In the genomic region with DNA sequence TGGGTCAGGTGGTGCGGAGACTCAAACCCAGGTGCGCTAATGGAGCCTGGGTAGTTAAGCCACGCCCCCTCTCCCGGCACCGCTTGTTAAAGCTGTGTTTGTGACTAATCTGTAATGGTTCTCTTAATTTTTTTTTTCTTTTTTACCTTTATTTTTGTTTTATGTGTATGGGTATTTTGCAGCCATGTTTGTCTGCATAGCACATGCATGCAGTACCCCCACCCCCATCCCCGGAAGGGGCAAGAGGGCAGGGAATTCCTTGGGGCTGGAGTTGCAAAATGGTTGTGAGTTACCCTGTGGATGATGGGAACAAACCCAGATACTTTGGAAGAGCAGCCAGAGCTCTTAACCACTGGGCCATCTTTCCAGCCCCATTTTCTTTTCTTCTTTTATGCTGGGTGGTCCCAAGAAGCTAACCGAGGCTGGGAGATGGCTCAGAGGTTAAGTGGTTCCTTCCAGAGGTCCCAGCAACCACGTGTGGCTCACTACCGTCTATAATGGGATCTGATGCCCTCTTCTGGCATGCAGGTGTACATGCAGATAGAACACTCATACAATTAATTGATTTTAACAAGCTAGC, we compare ENCODE assay signal across 8 mouse cellular contexts. TPM values are rescaled to one million over a fixed set of nuclear protein-coding genes. Genes with fewer than 3 reads are reported as not detected.
DNase-seq lines count a peak whose midpoint lies in the region; ATAC-seq and TF ChIP-seq lines count a peak whose summit lies in the region.

No protein-coding gene starts in this region.

- WGBS in heart, embryonic 12.5 days = 10% methylated on average over 9 of the region's 9 CpGs
- WGBS in bone marrow, adult 2 months = 11% methylated on average over 9 of the region's 9 CpGs
- WGBS in limb, embryonic 10.5 days = 9% methylated on average over 9 of the region's 9 CpGs

- no peaks in the 10 kb centered on the region for H3K9me3 ChIP-seq in heart, embryonic 12.5 days (replicated peaks)
- no peaks in the 10 kb centered on the region for H3K9me3 ChIP-seq in limb, embryonic 10.5 days (replicated peaks)

- H3K36me3 ChIP-seq in heart, embryonic 12.5 days = no peaks in the 10 kb centered on the region
- no peaks in the 10 kb centered on the region for H3K36me3 ChIP-seq in limb, embryonic 10.5 days

- no peak for ATAC-seq in heart, embryonic 12.5 days (ENCODE audit: insufficient number of reproducible peaks, low FRiP score)

- no peak overlapping the region for H3K9ac ChIP-seq in heart, embryonic 12.5 days

- TF ChIP-seq POLR2A in bone marrow, adult 2 months (IDR thresholded peaks at IDR 0.05; ENCODE audit: borderline replicate concordance, control insufficient read depth, low read depth, low read length) = no peak

- peaks cover 14% of the 10 kb centered on the region; the same call in 1 of the 2 replicates for H3K4me1 ChIP-seq in heart, embryonic 12.5 days (replicated peaks)
- no peaks in the 10 kb centered on the region for H3K4me1 ChIP-seq in bone marrow, adult 2 months (ENCODE audit: control insufficient read depth, insufficient read depth, low read length)
- peaks cover 17% of the 10 kb centered on the region; the same call in 1 of the 2 replicates for H3K4me1 ChIP-seq in limb, embryonic 10.5 days

- DNase-seq in heart, postnatal 36 days = no peak
- DNase-seq in 416B (ENCODE audit: low read depth) = peak; percentile 83
- DNase-seq in limb, embryonic 10.5 days (ENCODE audit: low spot score) = no peak
- no peak for DNase-seq in Muller cell, postnatal 12 days (ENCODE audit: inconsistent ontology term)
- no peak for DNase-seq in left cerebral cortex, adult 8-10 months (ENCODE audit: low spot score in 2 of 2)
- no peak for DNase-seq in ovary, adult 18-20 months (ENCODE audit: low spot score)

- H3K4me3 ChIP-seq in heart, embryonic 12.5 days = no peak overlapping the region
- no peak overlapping the region for H3K4me3 ChIP-seq in bone marrow, adult 2 months (replicated peaks; ENCODE audit: control insufficient read depth, low read depth, low read length)
- H3K4me3 ChIP-seq in limb, embryonic 10.5 days = peak overlapping the region; percentile 30

- intact Hi-C loops in heart, postnatal 36 days (cut with DNase I) = no loop called here

- TF ChIP-seq CTCF in bone marrow, adult 2 months (IDR thresholded peaks at IDR 0.05; ENCODE audit: control insufficient read depth, insufficient read depth, low read length) = peak; percentile 1; the same call in 1 of the 2 replicates

- H3K27me3 ChIP-seq in heart, embryonic 12.5 days (replicated peaks) = no peaks in the 10 kb centered on the region
- H3K27me3 ChIP-seq in limb, embryonic 10.5 days (ENCODE audit: low read depth, poor library complexity, severe bottlenecking) = peaks cover 6% of the 10 kb centered on the region; the same call in 1 of the 2 replicates

- no peak overlapping the region for H3K27ac ChIP-seq in heart, embryonic 12.5 days (ENCODE audit: poor library complexity, severe bottlenecking)
- H3K27ac ChIP-seq in bone marrow, adult 2 months (ENCODE audit: control insufficient read depth, insufficient read depth, low read depth, low read length, poor library complexity) = no peak overlapping the region
- H3K27ac ChIP-seq in limb, embryonic 10.5 days = no peak overlapping the region

- H3K4me2 ChIP-seq in heart, embryonic 12.5 days = peak overlapping the region; percentile 44; the same call in 1 of the 2 replicates

RNA-seq across cellular contexts. Expression of gene Spats2, which starts 12.2 kb away (rescaled TPM):
- polyA plus RNA-seq in heart, embryonic 12.5 days (2016; fragmentation: Nextera tagmentation; extraction: Ambion mirVana) = 57.2 and 58.5 TPM in 2 replicates
- total RNA-seq in heart, postnatal 36 days (2021) = 1 to 10 TPM; 6.6 to 7.9 TPM
- polyA plus RNA-seq in bone marrow, adult 2 months (2011; ENCODE audit: insufficient read depth, insufficient read length, low replicate concordance, missing spikeins) = 0.52 and 2.5 TPM in 2 replicates
- 60.5 and 64.1 TPM in 2 replicates for polyA plus RNA-seq in limb, embryonic 10.5 days (2016; fragmentation: Nextera tagmentation; extraction: Ambion mirVana)
- 10 to 100 TPM; 29.7 to 34.1 (median 33.2) TPM for total RNA-seq in left cerebral cortex, adult 8-10 months (2022)

RNA-seq across cellular contexts. Expression of gene Dnajc22, which starts 20.5 kb away (rescaled TPM):
- polyA plus RNA-seq in heart, embryonic 12.5 days (2016; fragmentation: Nextera tagmentation; extraction: Ambion mirVana) = 1.2 TPM in 2 replicates
- total RNA-seq in heart, postnatal 36 days (2021) = under 1 TPM; 0.22 to 0.36 TPM
- 1.6 TPM in 1 of 2 replicates, not detected in the other for polyA plus RNA-seq in bone marrow, adult 2 months (2011; ENCODE audit: insufficient read depth, insufficient read length, low replicate concordance, missing spikeins)
- polyA plus RNA-seq in limb, embryonic 10.5 days (2016; fragmentation: Nextera tagmentation; extraction: Ambion mirVana) = 1.4 and 2.1 TPM in 2 replicates
- total RNA-seq in left cerebral cortex, adult 8-10 months (2022) = under 1 TPM in 3 of 4 experiments, not detected in 1; 0.30 to 0.56 (median 0.34) TPM

RNA-seq across cellular contexts. Expression of gene C1ql4, which starts 25.9 kb away (rescaled TPM):
- 0.34 and 0.46 TPM in 2 replicates for polyA plus RNA-seq in heart, embryonic 12.5 days (2016; fragmentation: Nextera tagmentation; extraction: Ambion mirVana)
- total RNA-seq in heart, postnatal 36 days (2021) = not detected
- polyA plus RNA-seq in bone marrow, adult 2 months (2011; ENCODE audit: insufficient read depth, insufficient read length, low replicate concordance, missing spikeins) = 0.66 and 2.4 TPM in 2 replicates
- 0.15 and 0.23 TPM in 2 replicates for polyA plus RNA-seq in limb, embryonic 10.5 days (2016; fragmentation: Nextera tagmentation; extraction: Ambion mirVana)
- total RNA-seq in left cerebral cortex, adult 8-10 months (2022) = not detected

RNA-seq across cellular contexts. Expression of gene Troap, which starts 39.1 kb away (rescaled TPM):
- 27.2 and 28.0 TPM in 2 replicates for polyA plus RNA-seq in heart, embryonic 12.5 days (2016; fragmentation: Nextera tagmentation; extraction: Ambion mirVana)
- under 1 TPM; 0.33 to 0.49 TPM for total RNA-seq in heart, postnatal 36 days (2021)
- 94.5 and 103 TPM in 2 replicates for polyA plus RNA-seq in bone marrow, adult 2 months (2011; ENCODE audit: insufficient read depth, insufficient read length, low replicate concordance, missing spikeins)
- polyA plus RNA-seq in limb, embryonic 10.5 days (2016; fragmentation: Nextera tagmentation; extraction: Ambion mirVana) = 54.8 and 56.2 TPM in 2 replicates
- under 1 TPM in 2 of 4 experiments, not detected in 2; 0.74 to 0.95 TPM for total RNA-seq in left cerebral cortex, adult 8-10 months (2022)

RNA-seq across cellular contexts. Expression of gene Prph, which starts 58.5 kb away (rescaled TPM):
- 0.22 and 0.50 TPM in 2 replicates for polyA plus RNA-seq in heart, embryonic 12.5 days (2016; fragmentation: Nextera tagmentation; extraction: Ambion mirVana)
- total RNA-seq in heart, postnatal 36 days (2021) = under 1 TPM; 0.14 to 0.94 TPM
- not detected in 2 replicates for polyA plus RNA-seq in bone marrow, adult 2 months (2011; ENCODE audit: insufficient read depth, insufficient read length, low replicate concordance, missing spikeins)
- polyA plus RNA-seq in limb, embryonic 10.5 days (2016; fragmentation: Nextera tagmentation; extraction: Ambion mirVana) = 0.16 TPM in 1 of 2 replicates, not detected in the other
- total RNA-seq in left cerebral cortex, adult 8-10 months (2022) = 1 to 10 TPM in 3 of 4 experiments, under 1 TPM in 1; 0.73 to 1.5 (median 1.2) TPM

Comparison
In these comparisons a context has a peak if more than half of its experiments do, and no peak if none do; other contexts are left out.
1. RNA of gene Spats2, which starts 12.2 kb away (polyA plus RNA-seq): 60.5 to 64.1 TPM in limb, embryonic 10.5 days and 57.2 to 58.5 TPM in heart, embryonic 12.5 days; 0.52 to 2.5 TPM in bone marrow, adult 2 months; every median in the first group is over 10 times any median in the second.